Mouse (Mus musculus): Measurements from ENCODE around the gene Gm20920. TPM values are rescaled to one million over a fixed set of nuclear protein-coding genes. Genes with fewer than 3 reads are reported as not detected.
"Not testable (repeated sequence)": the region's sequence is repeated elsewhere in the genome, so short reads cannot be mapped to it uniquely, and the experiment has no call there.

Gene Gm20920
- not detected in 2 replicates for total RNA-seq (2014; rRNA removed)
- not detected in 2 replicates for polyA plus RNA-seq (2012; rRNA removed)

- H3K9ac ChIP-seq (ENCODE audit: low read depth, low read length); H3K36me3 ChIP-seq (ENCODE audit: control insufficient read depth, insufficient read depth, low read length); H3K79me2 ChIP-seq (ENCODE audit: control insufficient read depth, insufficient read depth, low read length); H3K27me3 ChIP-seq (ENCODE audit: control insufficient read depth, insufficient read depth, low read length); H3K27ac ChIP-seq (replicated peaks; ENCODE audit: insufficient read depth, low read depth, low read length); H3K4me1 ChIP-seq (ENCODE audit: control insufficient read depth, insufficient read depth, low read length); H3K4me3 ChIP-seq (ENCODE audit: insufficient read depth, low read depth, low read length); DNase-seq (ENCODE audit: extremely low read depth, low read depth, low spot score): not testable (repeated sequence)
- no CpG with 5 or more reads among the region's 6 CpGs for WGBS
Measured at GRCm38 (mm10) chrY:51851820-51852219, at the start of gene Gm20920. Gene Gm20920 (plus strand): TSS chrY:51852120.
